Mouse (Mus musculus): ENCODE results near the gene Lyrm9.

DNA sequence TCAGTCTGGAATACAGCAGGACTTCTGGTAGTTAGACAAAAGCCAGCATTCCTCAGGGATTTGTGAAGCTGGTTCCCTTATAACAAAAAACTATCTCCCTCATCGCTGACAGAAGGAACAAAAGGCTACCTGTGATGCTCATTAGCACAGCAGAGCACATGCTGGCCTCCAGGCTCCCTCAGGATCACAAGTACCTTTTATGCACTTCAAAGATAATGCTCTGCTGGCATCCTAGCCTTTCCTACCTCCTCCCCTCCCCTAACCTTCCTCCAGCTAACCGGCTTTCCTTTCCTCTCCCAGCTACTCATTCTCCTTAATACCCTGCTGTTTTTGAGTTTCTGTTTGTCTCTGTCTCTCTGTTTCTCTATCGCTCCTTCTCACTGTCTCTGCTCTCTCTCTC is 31.2 kb downstream of the Lyrm9 start:
- no peak for TF ChIP-seq CTCF (IDR thresholded peaks at IDR 0.05 in 2 of 3, conservative IDR thresholded peaks at IDR 0.05 in 1 of 3; ENCODE audit: control insufficient read depth in 1 of 3, insufficient read depth in 1 of 3, low read depth in 2 of 3, low read length in 3 of 3, poor library complexity in 1 of 3, severe bottlenecking in 1 of 3)
- no peak for TF ChIP-seq MAFK (IDR thresholded peaks at IDR 0.05; ENCODE audit: borderline replicate concordance, low read depth, low read length)
- no peak for TF ChIP-seq ELF1 (IDR thresholded peaks at IDR 0.05; ENCODE audit: low read depth, low read length)
- TF ChIP-seq GATA1 (IDR thresholded peaks at IDR 0.05; ENCODE audit: low read depth, low read length), result no peak
- no peak for TF ChIP-seq BHLHE40 (IDR thresholded peaks at IDR 0.05; ENCODE audit: borderline replicate concordance, low read depth, low read length)
- no peak for TF ChIP-seq SMC3 (IDR thresholded peaks at IDR 0.05; ENCODE audit: low read depth, low read length)
